Mouse (Mus musculus): Measurements from ENCODE around the gene Slc5a6.
A peak's percentile ranks its signal among the peaks of the same experiment; 100 is the strongest.

Slc5a6 gene

GRCm38 (mm10) chr5:31048763-31049641, at the start of gene Slc5a6:
Gene Slc5a6 (minus strand): TSS chr5:31048924.
- peak; percentile 56 for DNase-seq (ENCODE audit: extremely low spot score, low spot score)

- no peak for DNase-seq (ENCODE audit: extremely low spot score, low spot score)
Measured at GRCm38 (mm10) chr5:31095711-31096480, 47.2 kb upstream of the Slc5a6 start.

GRCm38 (mm10) chr5:31094799-31095691, 46.3 kb upstream of the Slc5a6 start:
- DNase-seq (ENCODE audit: extremely low spot score, low spot score) = peak; percentile 53

- peak; percentile 44 for DNase-seq (ENCODE audit: extremely low spot score, low spot score)
Measured at GRCm38 (mm10) chr5:31094100-31094798, 45.5 kb upstream of the Slc5a6 start.

- DNase-seq (ENCODE audit: extremely low spot score, low spot score) = peak; percentile 49
Measured at GRCm38 (mm10) chr5:31093151-31094041, 44.7 kb upstream of the Slc5a6 start.

GRCm38 (mm10) chr5:31092231-31092975, 43.7 kb upstream of the Slc5a6 start:
- peak; percentile 33 for DNase-seq (ENCODE audit: extremely low spot score, low spot score)

- DNase-seq (ENCODE audit: extremely low spot score, low spot score) = no peak
Measured at GRCm38 (mm10) chr5:31087131-31087530, 38.4 kb upstream of the Slc5a6 start.

DNA sequence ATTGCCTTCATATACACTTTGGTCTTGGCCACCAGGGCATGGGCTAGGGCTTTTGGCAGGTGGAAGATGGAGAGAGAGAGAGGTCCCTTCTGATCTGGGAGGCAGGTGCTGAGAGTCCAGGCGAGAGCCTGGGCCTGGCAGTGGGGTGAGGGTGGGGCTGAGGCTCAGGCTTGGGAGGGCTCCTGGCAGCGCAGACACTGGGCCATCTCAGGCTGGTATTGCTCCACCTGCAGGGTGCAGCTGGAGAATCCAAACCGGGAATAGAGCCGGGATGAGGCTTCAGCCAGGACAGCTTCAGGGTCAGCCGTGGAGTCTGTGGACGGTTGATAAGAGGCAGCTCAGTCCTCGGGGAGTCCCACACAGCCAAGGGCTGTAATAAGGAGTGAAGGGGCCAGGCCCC, 37.9 kb upstream of the Slc5a6 start:
- no peak for DNase-seq (ENCODE audit: extremely low spot score, low spot score)

DNA sequence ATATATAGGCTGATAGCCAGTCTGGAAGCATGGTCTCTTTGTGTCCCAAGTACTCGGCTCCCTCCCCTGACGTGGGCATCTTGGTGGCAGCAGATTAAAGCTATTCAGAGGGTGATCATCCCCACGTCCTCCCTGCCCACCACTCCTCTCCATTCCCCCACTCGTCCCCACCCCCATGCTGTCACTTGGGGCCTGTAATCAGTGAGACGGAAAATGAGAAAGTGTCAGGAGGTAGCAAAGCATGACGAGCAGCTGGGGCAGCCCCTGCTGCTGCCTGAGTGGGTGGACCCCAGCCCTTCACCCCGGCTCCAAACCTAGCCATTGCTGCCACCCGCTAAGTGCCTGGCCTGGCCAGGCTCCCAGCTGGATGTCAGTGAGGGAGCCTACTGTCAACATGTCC, 35.2 kb upstream of the Slc5a6 start:
- no peak for DNase-seq (ENCODE audit: extremely low spot score, low spot score)

DNA sequence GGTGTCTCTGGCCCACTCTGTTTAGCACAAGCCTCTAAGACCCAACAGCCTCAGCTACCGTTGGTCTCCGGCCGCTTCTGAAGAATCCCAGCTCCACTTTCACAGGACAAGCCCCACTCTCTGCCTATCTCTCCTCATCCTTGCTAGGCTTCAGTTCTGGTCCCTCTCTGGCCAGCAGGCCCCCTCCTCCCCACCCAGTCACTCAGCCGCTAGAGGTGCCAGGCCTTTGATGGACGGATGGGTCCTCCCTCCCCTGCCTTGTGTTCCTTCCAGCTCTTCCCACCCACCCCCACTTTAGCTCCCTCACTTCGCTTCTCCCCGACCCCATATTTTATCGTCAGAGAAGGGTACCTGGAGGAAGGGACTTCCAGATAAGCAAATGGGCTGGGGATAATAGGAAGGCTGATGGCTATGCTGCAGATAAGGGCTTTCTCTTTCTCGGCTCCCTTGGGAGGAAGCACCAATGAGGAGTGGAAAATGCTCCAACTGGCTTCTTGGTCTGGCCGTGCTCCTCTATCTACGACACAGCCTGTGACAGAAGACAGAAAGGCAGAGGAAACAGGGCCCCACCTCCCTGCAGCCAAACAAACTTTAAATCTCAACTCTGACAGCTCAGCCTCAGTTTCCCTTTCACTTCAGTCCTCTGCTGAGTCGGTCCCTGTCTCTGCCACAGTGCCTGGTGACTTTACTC, 34.4 kb upstream of the Slc5a6 start:
- no peak for DNase-seq (ENCODE audit: extremely low spot score, low spot score)

- DNase-seq (ENCODE audit: extremely low spot score, low spot score) = peak; percentile 57
Measured at GRCm38 (mm10) chr5:31082355-31082754, 33.6 kb upstream of the Slc5a6 start.

- peak; percentile 54 for DNase-seq (ENCODE audit: extremely low spot score, low spot score)
Measured at GRCm38 (mm10) chr5:31081386-31081785, 32.7 kb upstream of the Slc5a6 start.

GRCm38 (mm10) chr5:31080795-31081164, 32.1 kb upstream of the Slc5a6 start:
- DNase-seq (ENCODE audit: extremely low spot score, low spot score) = no peak

- DNase-seq (ENCODE audit: extremely low spot score, low spot score) = no peak
Measured at GRCm38 (mm10) chr5:31080059-31080794, 31.5 kb upstream of the Slc5a6 start.

DNA sequence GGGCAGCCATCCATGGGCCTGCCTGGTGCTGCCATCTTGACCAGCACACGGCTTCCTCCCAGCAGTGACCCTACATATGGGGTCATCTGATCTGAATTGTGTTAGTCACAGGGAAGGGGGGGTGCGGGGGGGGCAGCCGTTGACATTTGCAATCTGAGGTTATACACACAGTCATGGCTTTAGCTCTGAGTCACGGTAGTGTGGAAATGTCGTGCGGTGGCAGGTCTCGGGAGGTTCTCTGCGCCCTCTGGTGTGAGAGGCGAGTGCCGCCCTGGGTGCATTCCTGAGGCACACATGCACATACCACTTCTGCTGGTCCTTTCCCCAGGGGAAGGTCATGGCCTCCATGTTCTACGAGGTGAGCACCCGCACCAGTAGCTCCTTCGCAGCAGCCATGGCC, 27.6 kb upstream of the Slc5a6 start:
- no peak for DNase-seq (ENCODE audit: extremely low spot score, low spot score)

- DNase-seq (ENCODE audit: extremely low spot score, low spot score) = no peak
Measured at GRCm38 (mm10) chr5:31073176-31073575, 24.5 kb upstream of the Slc5a6 start.

DNA sequence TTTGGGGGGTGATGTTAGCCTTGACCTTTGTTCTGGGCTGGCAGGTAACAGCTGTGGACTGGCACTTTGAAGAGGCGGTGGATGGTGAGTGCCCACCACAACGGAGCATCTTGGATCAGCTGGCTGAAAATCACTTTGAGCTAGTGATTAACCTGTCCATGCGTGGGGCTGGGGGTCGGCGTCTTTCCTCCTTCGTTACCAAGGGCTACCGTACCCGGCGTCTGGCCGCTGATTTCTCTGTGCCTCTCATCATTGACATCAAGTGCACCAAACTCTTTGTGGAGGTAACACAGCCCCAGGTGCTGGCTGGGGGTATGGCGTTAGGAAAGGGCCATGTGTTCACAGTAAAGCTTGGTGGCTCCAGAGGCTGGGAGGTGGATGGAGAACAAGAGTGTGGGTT, 23.1 kb upstream of the Slc5a6 start:
- DNase-seq (ENCODE audit: extremely low spot score, low spot score) = no peak

DNA sequence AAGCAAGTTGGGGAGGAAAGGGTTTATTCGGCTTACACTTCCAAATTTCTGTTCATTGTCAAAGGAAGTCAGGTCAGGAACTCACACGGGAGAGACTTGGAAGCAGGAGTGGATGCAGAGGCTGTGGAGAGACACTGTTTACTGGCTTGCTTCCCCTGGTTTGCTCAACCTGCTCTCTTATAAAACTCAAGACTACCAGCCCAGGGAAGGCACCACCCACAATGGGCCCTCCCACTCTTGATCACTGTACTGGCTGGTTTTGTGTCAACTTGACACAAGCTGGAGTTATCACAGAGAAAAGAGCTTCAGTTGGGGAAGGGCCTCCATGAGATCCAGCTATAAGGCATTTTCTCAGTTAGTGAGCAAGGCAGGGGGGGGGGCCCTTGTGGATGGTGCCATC, 22.3 kb upstream of the Slc5a6 start:
- DNase-seq (ENCODE audit: extremely low spot score, low spot score) = no peak

Data from neural tube, embryonic 10.5 days (tissue).